8 mouse cellular contexts compared by ENCODE assay signal in genomic region chr5:146771982-146772381, GRCm38 (mm10). TPM values are rescaled to one million over a fixed set of nuclear protein-coding genes. Genes with fewer than 3 reads are reported as not detected.
DNase-seq lines count a peak whose midpoint lies in the region; ATAC-seq lines count a peak whose summit lies in the region.

No protein-coding gene starts in this region.

- H3K27ac ChIP-seq in brown adipose tissue, adult 24 weeks (replicated peaks; ENCODE audit: low read depth, low read length) = peak overlapping the region; percentile 49; the same call in 1 of the 2 replicates
- no peak overlapping the region for H3K27ac ChIP-seq in midbrain, embryonic 14.5 days (replicated peaks; ENCODE audit: low read depth, low read length)
- H3K27ac ChIP-seq in midbrain, embryonic 13.5 days = no peak overlapping the region

- H3K27me3 ChIP-seq in midbrain, embryonic 14.5 days (ENCODE audit: control insufficient read depth, insufficient read depth, low read length) = no peaks in the 10 kb centered on the region
- H3K27me3 ChIP-seq in midbrain, embryonic 13.5 days = no peaks in the 10 kb centered on the region

- DNase-seq in A20 (ENCODE audit: low read depth, low spot score) = peak; percentile 72
- peak; percentile 89 for DNase-seq in kidney, adult 11 months
- DNase-seq in lung, postnatal 25 days (ENCODE audit: low spot score) = peak; percentile 49
- DNase-seq in midbrain, embryonic 14.5 days = no peak
- no peak for DNase-seq in left cerebral cortex, adult 11 months (ENCODE audit: low spot score)
- DNase-seq in frontal cortex, postnatal 10 days (ENCODE audit: low spot score in 2 of 2) = no peak

- H3K4me3 ChIP-seq in brown adipose tissue, adult 24 weeks (ENCODE audit: insufficient read depth, low read depth, low read length) = no peak overlapping the region
- no peak overlapping the region for H3K4me3 ChIP-seq in midbrain, embryonic 14.5 days (replicated peaks; ENCODE audit: low read depth, low read length)
- no peak overlapping the region for H3K4me3 ChIP-seq in midbrain, embryonic 13.5 days (replicated peaks)

- WGBS in midbrain, embryonic 14.5 days = 52% methylated on average over 11 of the region's 11 CpGs
- 47% methylated on average over 11 of the region's 11 CpGs for WGBS in midbrain, embryonic 13.5 days

- no peaks in the 10 kb centered on the region for H3K9me3 ChIP-seq in midbrain, embryonic 14.5 days (ENCODE audit: control insufficient read depth, low read length)
- no peaks in the 10 kb centered on the region for H3K9me3 ChIP-seq in midbrain, embryonic 13.5 days

- peaks cover 4% of the 10 kb centered on the region; the same call in 1 of the 2 replicates for H3K36me3 ChIP-seq in midbrain, embryonic 14.5 days (ENCODE audit: control insufficient read depth, insufficient read depth, low read length)
- H3K36me3 ChIP-seq in midbrain, embryonic 13.5 days = peaks cover 12% of the 10 kb centered on the region

- peaks cover 29% of the 10 kb centered on the region for H3K4me1 ChIP-seq in brown adipose tissue, adult 24 weeks (ENCODE audit: control insufficient read depth, insufficient read depth, insufficient read length, low read length)
- no peaks in the 10 kb centered on the region for H3K4me1 ChIP-seq in midbrain, embryonic 14.5 days (ENCODE audit: control insufficient read depth, insufficient read depth, low read length)
- peaks cover 8% of the 10 kb centered on the region for H3K4me1 ChIP-seq in midbrain, embryonic 13.5 days (replicated peaks)

- ATAC-seq in midbrain, embryonic 14.5 days (ENCODE audit: low FRiP score, low TSS enrichment) = no peak
- no peak for ATAC-seq in midbrain, embryonic 13.5 days

- no peak overlapping the region for H3K4me2 ChIP-seq in midbrain, embryonic 14.5 days (ENCODE audit: low read length)
- no peak overlapping the region for H3K4me2 ChIP-seq in midbrain, embryonic 13.5 days (replicated peaks)

- no peak overlapping the region for H3K9ac ChIP-seq in midbrain, embryonic 14.5 days (replicated peaks; ENCODE audit: low read length)
- H3K9ac ChIP-seq in midbrain, embryonic 13.5 days (replicated peaks) = no peak overlapping the region

RNA-seq across cellular contexts. Expression of gene Usp12, which starts 22.8 kb away (rescaled TPM):
- polyA plus RNA-seq in brown adipose tissue, adult 24 weeks (2012; ENCODE audit: insufficient read depth, insufficient read length, missing spikeins) = 11.1 and 24.9 TPM in 2 replicates
- polyA plus RNA-seq in midbrain, embryonic 14.5 days (2014; fragmentation: Nextera tagmentation; extraction: Ambion mirVana) = 11.2 and 13.1 TPM in 2 replicates
- polyA plus RNA-seq in midbrain, embryonic 13.5 days (2015; fragmentation: Nextera tagmentation; extraction: Ambion mirVana) = 11.9 and 13.8 TPM in 2 replicates

Comparison
In these comparisons a context has a peak if more than half of its experiments do, and no peak if none do; other contexts are left out.
1. DNase-seq: peak in A20 (single experiment), kidney, adult 11 months (single experiment) and lung, postnatal 25 days (single experiment); none in midbrain, embryonic 14.5 days (single experiment), left cerebral cortex, adult 11 months (single experiment) and frontal cortex, postnatal 10 days (0 of 2).